Mouse (Mus musculus): ENCODE measurements around the gene Frem2.

Frem2 gene

DNA sequence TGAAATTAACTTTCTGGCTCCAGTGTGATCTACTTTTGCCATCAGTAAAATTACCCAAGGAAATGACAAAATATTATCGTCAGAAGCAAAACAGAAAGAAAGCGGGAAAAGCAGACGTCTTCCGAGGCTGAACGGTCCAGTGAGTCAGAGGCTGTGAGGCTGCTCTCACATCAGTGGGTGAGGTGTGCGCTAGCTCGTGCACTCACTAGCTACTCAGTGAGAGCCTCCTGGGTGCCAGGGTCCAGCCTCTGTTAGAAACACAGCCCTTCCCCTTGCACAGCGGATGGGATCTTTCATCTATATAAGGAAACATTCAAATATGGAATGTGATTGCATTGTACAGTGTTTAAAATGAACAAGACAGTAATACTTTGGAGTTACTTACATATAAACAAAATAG, 36.8 kb downstream of the Frem2 start:
- no peak for DNase-seq (ENCODE audit: low spot score)

DNA sequence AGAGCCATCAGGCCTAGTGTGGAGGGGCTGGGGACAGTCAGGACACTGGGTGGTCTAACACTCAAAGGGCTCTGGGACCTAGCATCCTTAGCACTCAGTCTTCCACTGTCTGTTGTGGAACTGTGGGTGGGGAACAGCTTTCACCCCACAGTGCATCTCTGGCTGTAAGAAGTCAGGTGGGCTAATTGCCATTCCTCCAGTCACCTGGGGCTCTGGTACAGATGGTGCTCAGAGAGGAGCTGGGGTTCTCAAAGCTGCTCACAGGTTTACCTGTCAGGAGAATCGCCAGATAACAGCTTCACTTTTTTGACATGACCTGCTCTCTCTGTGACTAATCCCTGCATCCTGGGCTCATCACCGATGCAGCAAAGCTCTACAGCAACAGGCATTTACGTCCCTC, 46.0 kb downstream of the Frem2 start:
- no peak for DNase-seq (ENCODE audit: low spot score)

GRCm38 (mm10) chr3:53609851-53610250, 47.3 kb downstream of the Frem2 start:
- no peak for DNase-seq (ENCODE audit: low spot score)

- no peak for DNase-seq (ENCODE audit: low spot score)
These were observed 57.0 kb downstream of the Frem2 start for GRCm38 (mm10) chr3:53600140-53600539.

GRCm38 (mm10) chr3:53599315-53599714, 57.8 kb downstream of the Frem2 start:
- no peak for DNase-seq (ENCODE audit: low spot score)

GRCm38 (mm10) chr3:53598153-53598800, 58.9 kb downstream of the Frem2 start:
- DNase-seq (ENCODE audit: low spot score): no peak

DNA sequence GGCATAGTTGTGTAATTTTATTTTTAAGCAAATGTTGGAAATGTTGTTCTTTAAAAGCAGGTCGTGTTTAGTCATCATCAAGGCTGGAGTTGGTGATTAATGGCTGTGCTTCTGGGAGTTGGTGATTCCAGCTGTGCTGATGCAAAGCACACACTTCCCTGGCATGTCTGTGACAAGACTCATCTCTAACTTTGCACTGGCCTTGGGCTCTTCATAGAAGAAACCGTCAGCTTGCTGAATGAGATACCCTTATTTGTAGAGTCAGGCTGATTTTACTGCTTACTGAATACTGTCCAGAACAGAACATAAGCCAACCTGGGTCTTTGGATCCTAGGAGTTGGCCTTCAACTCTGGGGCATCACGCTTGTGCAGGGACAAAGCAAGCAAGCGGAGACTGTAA, 62.7 kb downstream of the Frem2 start:
- DNase-seq (ENCODE audit: low spot score): no peak

DNA sequence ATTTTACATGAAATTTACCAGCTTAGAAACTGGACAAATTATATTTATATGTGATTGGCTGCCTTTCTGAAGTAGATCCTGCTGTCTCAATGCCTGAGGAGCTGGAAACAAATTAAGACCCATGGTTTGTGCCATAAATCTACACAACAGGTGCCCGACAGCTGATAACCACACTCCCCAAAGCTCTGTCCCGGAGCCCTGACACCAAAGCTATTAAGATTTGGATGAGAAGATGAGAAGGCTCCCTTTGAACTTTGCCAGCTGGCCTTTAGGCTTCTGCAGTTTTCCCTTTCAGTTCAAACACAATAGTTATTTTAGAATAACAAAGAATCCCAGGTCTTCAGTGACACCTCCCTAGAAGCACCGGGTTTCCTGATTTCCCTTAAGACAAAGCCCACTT, 63.4 kb downstream of the Frem2 start:
- no peak for DNase-seq (ENCODE audit: low spot score)

DNA sequence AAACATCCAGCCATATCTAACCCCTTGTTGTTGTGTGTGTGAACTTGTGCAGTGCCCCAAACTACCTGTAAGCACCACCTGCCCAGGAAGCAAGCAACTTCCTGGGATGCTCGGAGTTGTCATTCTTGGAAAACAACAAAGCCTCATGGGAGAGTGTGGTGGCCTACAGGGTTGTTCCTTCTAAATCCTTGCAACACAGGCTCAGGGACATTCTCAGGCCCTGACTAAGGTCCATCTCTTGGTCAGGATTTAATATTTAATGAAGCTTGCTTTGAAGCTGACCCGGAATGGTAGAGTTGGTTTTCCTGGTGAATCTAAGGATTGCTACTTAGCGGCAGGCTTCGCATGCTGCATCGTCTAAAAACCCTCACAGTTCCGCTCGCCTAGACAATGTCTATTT, 65.1 kb downstream of the Frem2 start:
- no peak for DNase-seq (ENCODE audit: low spot score)

GRCm38 (mm10) chr3:53590139-53590621, 67.0 kb downstream of the Frem2 start:
- DNase-seq (ENCODE audit: low spot score): peak; percentile 56

DNA sequence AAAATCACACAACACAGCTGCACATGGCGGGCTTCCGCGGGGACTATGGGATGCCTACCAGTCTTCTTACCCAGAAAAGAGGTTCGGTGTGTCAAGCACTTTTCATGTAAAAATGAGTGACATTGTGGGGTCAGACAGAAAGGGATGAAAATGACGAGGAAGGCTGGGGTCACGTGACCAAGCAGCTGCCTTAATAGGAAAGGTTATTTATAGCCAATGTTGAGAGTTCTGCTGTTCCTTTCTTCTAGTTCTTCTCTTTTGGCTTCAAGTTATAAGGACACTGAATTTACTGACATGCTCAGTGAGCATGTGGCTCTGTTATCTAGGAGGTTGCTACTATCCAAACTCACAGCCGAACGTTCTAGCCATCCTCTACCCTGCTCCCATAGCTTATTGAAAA, 73.9 kb downstream of the Frem2 start:
- no peak for DNase-seq (ENCODE audit: low spot score)

GRCm38 (mm10) chr3:53580596-53581254, 76.4 kb downstream of the Frem2 start:
- DNase-seq (ENCODE audit: low spot score): no peak

- no peak for DNase-seq (ENCODE audit: low spot score)
These were observed 77.9 kb downstream of the Frem2 start for GRCm38 (mm10) chr3:53579121-53579704.

GRCm38 (mm10) chr3:53576320-53577116, 80.6 kb downstream of the Frem2 start:
- DNase-seq (ENCODE audit: low spot score): no peak

DNA sequence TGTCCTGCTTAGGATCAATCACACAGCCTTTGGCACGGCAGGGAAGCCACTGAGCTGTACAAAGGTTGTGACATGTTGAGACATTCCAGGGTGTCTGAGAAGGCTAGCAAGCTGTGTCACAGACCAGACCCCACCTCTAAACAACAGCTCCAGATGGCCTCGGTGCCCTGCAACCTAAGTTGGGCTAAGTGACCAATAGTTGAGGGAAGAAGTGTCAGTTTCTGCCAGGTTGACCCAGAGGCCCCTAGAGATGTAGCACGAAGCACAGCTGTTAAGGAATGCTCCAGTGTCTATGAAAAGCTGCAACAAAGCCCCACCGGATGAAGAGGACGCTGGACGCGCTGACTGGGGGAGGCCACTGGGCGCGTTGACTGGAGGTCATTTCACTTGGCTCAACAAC, 83.0 kb downstream of the Frem2 start:
- no peak for DNase-seq (ENCODE audit: low spot score)

DNA sequence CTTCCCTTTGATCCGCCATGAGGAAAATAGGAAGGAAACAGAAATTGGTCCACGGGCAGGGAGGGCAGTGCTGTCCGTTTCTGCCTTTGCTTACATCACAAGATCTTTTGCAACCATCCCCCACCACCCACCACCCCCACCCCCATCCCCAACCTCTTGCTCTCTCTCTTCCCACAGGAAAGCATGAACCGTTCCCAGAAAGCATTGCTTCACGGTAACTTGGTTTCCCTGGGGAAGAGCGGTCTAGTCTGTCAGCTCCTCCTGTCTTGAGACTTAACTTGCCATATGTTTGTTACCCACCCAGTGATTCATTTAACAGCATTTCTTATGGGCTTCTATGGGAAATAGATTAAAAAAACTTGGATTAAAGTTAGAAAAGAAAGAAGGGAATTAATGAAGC, 85.5 kb downstream of the Frem2 start:
- DNase-seq (ENCODE audit: low spot score): no peak

DNA sequence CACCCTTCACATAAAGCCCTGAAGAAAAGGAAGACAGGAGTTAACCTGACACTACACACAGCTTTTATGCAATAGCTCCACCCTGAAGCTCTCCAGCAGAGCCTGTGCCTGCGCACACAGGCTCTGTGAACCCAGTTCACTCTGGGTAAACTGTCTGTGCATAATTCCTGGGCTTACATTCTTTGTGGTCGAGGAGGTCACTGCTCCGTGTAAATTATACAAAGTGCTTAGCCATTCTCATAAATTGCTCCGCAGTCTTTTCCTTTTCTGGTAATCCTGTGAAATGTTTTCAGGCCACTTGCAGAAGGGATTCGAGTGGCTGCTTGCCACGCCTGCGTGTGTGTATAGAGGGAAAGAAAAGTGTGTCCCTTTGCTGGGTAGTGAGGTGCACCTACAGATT, 92.6 kb downstream of the Frem2 start:
- peak; percentile 13 for DNase-seq (ENCODE audit: low spot score)

GRCm38 (mm10) chr3:53563746-53564145, 93.4 kb downstream of the Frem2 start:
- DNase-seq (ENCODE audit: low spot score): no peak

DNA sequence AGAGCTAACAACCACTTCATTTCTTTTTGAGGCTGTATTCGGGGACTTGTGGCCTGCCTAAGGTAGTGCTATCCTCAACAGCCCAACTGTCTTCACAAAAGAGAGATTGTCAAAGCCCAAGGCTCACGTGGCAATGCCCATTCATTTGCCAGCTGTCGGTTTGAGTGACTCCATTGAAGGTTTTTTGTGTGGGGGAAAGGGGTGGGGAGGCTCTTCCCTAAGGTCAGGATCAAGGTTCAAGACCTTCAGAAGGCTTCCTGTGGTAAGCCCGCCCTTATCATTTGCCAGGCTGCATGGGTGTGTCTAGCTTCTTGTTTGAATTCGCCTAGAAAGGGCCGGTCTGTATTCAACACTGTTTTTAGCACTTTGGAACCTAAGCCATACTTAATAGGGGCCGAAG, 95.3 kb downstream of the Frem2 start:
- no peak for DNase-seq (ENCODE audit: low spot score)

DNA sequence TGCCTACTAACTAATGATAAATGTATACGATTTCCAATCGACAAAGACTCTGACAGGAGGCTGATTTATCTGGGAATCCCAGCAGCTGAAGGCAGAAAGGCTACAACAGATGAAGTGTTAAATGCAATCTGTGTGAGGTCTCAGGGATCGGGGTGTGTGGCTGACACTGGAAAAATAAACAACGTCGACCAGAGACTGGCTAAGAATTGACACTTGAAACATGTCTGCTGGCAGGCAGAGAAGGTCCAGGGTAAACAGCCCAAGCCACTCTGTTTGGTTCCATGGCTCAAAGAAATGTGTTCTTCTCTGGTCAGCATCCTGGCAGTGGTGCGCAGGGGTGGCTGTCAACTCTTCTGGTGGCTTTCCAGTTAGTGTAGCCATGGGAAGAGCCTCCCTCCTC, 98.1 kb downstream of the Frem2 start:
- DNase-seq (ENCODE audit: low spot score): no peak

- DNase-seq (ENCODE audit: low spot score): no peak
These were observed 98.9 kb downstream of the Frem2 start for GRCm38 (mm10) chr3:53558230-53558629.

DNA sequence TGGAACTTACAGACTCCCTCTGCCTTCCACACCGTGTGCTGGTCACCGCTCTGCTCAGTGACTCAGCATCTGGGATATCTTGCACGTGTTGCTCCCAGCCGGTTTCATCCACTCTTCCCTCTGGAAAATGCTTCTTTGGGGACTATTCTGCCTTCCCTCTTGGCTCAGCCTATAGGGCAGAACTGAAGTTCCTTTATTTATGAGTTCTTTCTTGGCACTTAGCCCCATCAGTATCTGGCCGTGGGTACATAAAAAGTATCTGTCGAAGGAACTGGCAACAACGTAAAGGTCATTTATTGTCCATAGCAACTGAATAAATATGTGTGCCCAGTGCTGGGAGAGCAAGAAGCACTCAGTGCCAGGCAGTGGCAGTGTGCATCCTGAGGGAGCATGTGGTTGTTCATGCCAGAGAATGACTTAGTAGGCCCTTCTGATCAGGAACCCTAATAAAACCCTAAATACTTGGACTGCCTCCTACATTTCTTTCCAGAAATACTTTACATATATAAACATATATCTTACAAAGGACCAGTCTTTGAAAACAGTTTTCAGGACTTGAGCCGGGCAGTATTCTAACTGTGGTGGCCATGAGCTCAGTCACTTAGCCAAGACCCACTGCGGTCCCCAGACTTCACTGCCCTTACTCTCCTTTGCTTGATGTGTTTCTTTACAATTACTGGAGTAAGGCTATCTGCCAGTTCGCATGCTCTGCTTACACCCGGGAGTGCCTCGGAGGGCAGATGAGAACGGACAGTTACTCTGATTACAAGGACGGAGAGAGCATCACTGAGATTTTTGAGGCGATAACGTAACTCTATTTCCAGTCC, 99.6 kb downstream of the Frem2 start:
- DNase-seq (ENCODE audit: low spot score): no peak

Measured in lung, postnatal 25 days (tissue).